In the genomic region with DNA sequence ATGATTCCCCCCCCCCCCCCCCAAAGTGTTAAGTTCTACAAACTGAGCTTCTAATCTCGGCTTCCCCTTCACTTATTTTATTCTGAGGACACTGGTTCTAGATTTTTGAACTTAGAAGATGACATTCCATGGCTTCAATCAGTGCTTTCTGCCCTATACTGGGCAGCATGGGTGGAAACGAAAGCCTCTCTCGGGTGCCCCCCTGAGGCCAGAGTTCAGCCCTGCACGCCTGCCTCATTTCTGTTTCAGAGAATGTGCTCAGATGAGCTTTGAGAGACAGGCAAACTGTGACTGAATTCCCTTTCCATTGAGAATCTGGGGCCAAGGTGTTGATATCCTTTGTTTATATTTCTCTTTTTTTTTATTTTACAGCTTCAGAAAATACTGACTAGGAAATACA, we compare ENCODE assay signal across 8 mouse cellular contexts. TPM values are rescaled to one million over a fixed set of nuclear protein-coding genes. Genes with fewer than 3 reads are reported as not detected.
DNase-seq lines count a peak whose midpoint lies in the region; ATAC-seq and TF ChIP-seq lines count a peak whose summit lies in the region.

No protein-coding gene starts in this region.

- H3K27me3 ChIP-seq in heart, embryonic 12.5 days (replicated peaks): no peaks in the 10 kb centered on the region

- peak; percentile 42; the same call in 1 of the 2 replicates for TF ChIP-seq CTCF in cortical plate, adult 2 months (IDR thresholded peaks at IDR 0.05; ENCODE audit: extremely low read depth, insufficient read depth, low read length)

- no peak for TF ChIP-seq POLR2A in cortical plate, adult 2 months (IDR thresholded peaks at IDR 0.05; ENCODE audit: extremely low read depth, insufficient read depth, low read length)

- no peaks in the 10 kb centered on the region for H3K9me3 ChIP-seq in heart, embryonic 12.5 days (replicated peaks)

- no peak overlapping the region for H3K4me3 ChIP-seq in heart, embryonic 12.5 days
- H3K4me3 ChIP-seq in cortical plate, adult 2 months (ENCODE audit: insufficient read depth, low read length): no peak overlapping the region; the same call in 1 of the 2 replicates

- H3K4me1 ChIP-seq in heart, embryonic 12.5 days (replicated peaks): no peaks in the 10 kb centered on the region
- H3K4me1 ChIP-seq in cortical plate, adult 2 months (ENCODE audit: control insufficient read depth, insufficient read depth, low read length): peaks cover 5% of the 10 kb centered on the region

- ATAC-seq in heart, embryonic 12.5 days (ENCODE audit: insufficient number of reproducible peaks, low FRiP score): no peak

- WGBS in heart, embryonic 12.5 days: 17% methylated on average over 4 of the region's 4 CpGs

- H3K9ac ChIP-seq in heart, embryonic 12.5 days: no peak overlapping the region

- peak; percentile 24 for DNase-seq in heart, adult 8-10 months (ENCODE audit: low spot score)
- peak; percentile 32 for DNase-seq in 3134 (ENCODE audit: extremely low read depth, insufficient read length, low spot score)
- peak; percentile 70 to 92 for DNase-seq in adrenal gland, adult (ENCODE audit: inconsistent age in 2 of 2, low spot score in 1 of 2)
- peak; percentile 50 to 66 for DNase-seq in layer of hippocampus, postnatal 36 days
- peak; percentile 38 for DNase-seq in right cerebral cortex, postnatal 4 days
- no peak for DNase-seq in thymus, adult 18-20 months

- no peaks in the 10 kb centered on the region for H3K36me3 ChIP-seq in heart, embryonic 12.5 days

- no peak overlapping the region for H3K27ac ChIP-seq in heart, embryonic 12.5 days (ENCODE audit: poor library complexity, severe bottlenecking)
- no peak overlapping the region for H3K27ac ChIP-seq in cortical plate, adult 2 months (ENCODE audit: insufficient read depth, low read length)

- no peak overlapping the region for H3K4me2 ChIP-seq in heart, embryonic 12.5 days

RNA-seq across cellular contexts. Expression of a gene that starts 7.0 kb away (rescaled TPM):
- under 1 TPM; 0.17 to 0.82 (median 0.48) TPM for total RNA-seq in heart, adult 8-10 months (2022)
- polyA plus RNA-seq in heart, embryonic 12.5 days (2016; fragmentation: Nextera tagmentation; extraction: Ambion mirVana): 0.67 and 1.0 TPM in 2 replicates
- polyA plus RNA-seq in cortical plate, adult 2 months (2012; rRNA removed): 2,914 and 2,964 TPM in 2 replicates
- 1,000 to 10,000 TPM; 1,936 to 2,126 TPM for total RNA-seq in layer of hippocampus, postnatal 36 days (2021)

Comparison
In these comparisons a context has a peak if more than half of its experiments do, and no peak if none do; other contexts are left out.
1. DNase-seq: peak in heart, adult 8-10 months (single experiment), 3134 (single experiment), adrenal gland, adult (2 of 2), layer of hippocampus, postnatal 36 days (2 of 2) and right cerebral cortex, postnatal 4 days (single experiment); none in thymus, adult 18-20 months (0 of 2).
2. RNA of a gene that starts 7.0 kb away (total RNA-seq): 1,936 to 2,126 TPM in layer of hippocampus, postnatal 36 days; 0.17 to 0.82 TPM in heart, adult 8-10 months; every median in the first group is over 1,000 times any median in the second.